Mouse (Mus musculus): Measurements from ENCODE around the gene Macrod2. TPM values are rescaled to one million over a fixed set of nuclear protein-coding genes. Genes with fewer than 3 reads are reported as not detected.

The Macrod2 gene
- polyA plus RNA-seq, 1 experiment from 2014 or later = 19.9 TPM

DNA sequence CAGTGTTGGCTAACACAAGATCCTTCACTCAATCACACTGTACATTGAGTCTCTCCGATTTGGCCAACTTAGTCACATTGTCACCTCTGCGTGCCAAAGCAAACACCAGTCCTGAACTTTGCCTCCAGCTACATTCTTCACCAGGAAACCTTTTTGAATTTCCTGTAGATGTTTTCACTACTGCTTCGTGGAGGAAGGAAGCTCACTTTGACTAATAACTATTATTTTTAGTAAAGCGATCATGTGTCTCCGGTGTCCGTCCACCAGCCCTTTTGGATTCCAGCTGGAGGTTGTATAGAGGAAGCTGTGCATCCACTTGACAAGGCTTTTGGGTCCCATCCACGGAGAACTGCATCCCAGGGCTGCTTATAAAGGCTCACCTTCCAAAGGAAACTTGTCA lies 893.4 kb downstream of the Macrod2 start:
- ATAC-seq (replicated peaks; ENCODE audit: low FRiP score) (no peak), DNase-seq (ENCODE audit: low spot score) (no peak)
- Histone ChIP-seq H3K4me2 (no peak overlapping the region), H3K9me3 (ENCODE audit: control insufficient read depth, low read length) (no peaks in the 10 kb centered on the region), H3K36me3 (ENCODE audit: control insufficient read depth, insufficient read depth, low read length) (no peaks in the 10 kb centered on the region), H3K4me3 (ENCODE audit: low read depth, low read length) (no peak overlapping the region), H3K9ac (ENCODE audit: low read depth, low read length) (no peak overlapping the region), H3K4me1 (replicated peaks; ENCODE audit: control insufficient read depth, insufficient read depth, low read length) (no peaks in the 10 kb centered on the region), H3K27me3 (replicated peaks; ENCODE audit: control insufficient read depth, insufficient read depth, low read length) (no peaks in the 10 kb centered on the region), H3K27ac (ENCODE audit: low read depth, low read length) (no peak overlapping the region)
- 58% methylated on average over 7 of the region's 7 CpGs for WGBS

DNA sequence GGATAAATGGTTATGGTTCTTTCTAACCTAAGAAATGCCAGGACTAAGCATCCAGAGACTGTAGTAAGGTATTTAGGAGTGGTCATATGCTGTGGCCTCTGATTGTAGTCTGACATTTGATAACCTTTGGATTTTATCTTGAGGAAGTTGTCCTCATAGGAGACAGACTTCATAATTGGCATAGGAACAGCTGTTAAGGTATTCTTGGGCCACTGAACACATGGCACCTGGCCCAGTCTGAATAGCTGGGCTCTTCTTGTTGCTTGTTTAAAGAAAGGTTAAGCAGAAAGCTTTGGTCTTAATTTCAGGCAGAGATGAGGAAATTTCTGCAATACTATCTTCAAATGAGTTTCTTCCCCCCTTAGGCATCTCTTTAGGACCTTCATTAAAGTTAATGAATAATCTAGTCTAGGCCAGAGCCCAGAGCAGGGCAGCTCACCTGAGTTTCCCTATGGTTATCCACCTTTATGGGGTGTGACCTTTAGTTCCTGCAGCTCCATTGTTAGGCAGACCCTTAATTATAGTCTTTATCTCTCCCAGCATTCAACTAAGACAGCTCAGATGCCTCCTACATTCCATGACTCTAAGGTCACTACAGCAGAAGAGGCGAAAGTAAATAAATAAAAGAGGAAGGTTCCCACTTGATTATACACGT lies 894.1 kb downstream of the Macrod2 start:
- no peak for ATAC-seq (replicated peaks; ENCODE audit: low FRiP score)
- H3K36me3 ChIP-seq (ENCODE audit: control insufficient read depth, insufficient read depth, low read length) = no peaks in the 10 kb centered on the region
- 42% methylated on average over 2 of the region's 2 CpGs for WGBS
- H3K27ac ChIP-seq (ENCODE audit: low read depth, low read length) = no peak overlapping the region
- no peaks in the 10 kb centered on the region for H3K9me3 ChIP-seq (ENCODE audit: control insufficient read depth, low read length)
- no peak for DNase-seq (ENCODE audit: low spot score)
- no peak overlapping the region for H3K9ac ChIP-seq (ENCODE audit: low read depth, low read length)
- no peak overlapping the region for H3K4me2 ChIP-seq
- H3K27me3 ChIP-seq (replicated peaks; ENCODE audit: control insufficient read depth, insufficient read depth, low read length) = no peaks in the 10 kb centered on the region
- no peaks in the 10 kb centered on the region for H3K4me1 ChIP-seq (replicated peaks; ENCODE audit: control insufficient read depth, insufficient read depth, low read length)
- H3K4me3 ChIP-seq (ENCODE audit: low read depth, low read length) = no peak overlapping the region

DNA sequence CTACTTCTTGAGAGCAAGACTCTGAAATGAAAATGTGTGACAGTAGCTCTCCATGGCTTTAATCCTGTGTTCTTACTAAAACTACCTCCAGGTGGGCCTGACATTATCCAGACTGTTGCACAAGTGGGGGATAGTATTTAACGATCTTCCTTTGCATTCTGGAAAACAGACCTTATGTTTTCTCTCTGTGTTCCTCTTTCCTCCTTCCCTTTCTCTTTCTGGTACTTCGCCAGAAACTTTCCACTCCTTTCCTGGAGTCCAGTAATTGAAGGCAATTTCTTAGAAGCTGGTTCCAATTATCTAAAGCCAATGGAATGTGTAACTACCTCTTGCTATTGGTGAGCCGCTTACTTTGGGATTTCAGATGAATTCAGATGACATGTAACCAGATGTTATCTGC lies 897.7 kb downstream of the Macrod2 start:
- ATAC-seq (replicated peaks; ENCODE audit: low FRiP score) (no peak), DNase-seq (ENCODE audit: low spot score) (no peak)
- no peak overlapping the region for H3K27ac ChIP-seq (ENCODE audit: low read depth, low read length)
- H3K9me3 ChIP-seq (ENCODE audit: control insufficient read depth, low read length) = no peaks in the 10 kb centered on the region
- no peaks in the 10 kb centered on the region for H3K27me3 ChIP-seq (replicated peaks; ENCODE audit: control insufficient read depth, insufficient read depth, low read length)
- H3K4me3 ChIP-seq (ENCODE audit: low read depth, low read length) = no peak overlapping the region
- H3K9ac ChIP-seq (ENCODE audit: low read depth, low read length) = no peak overlapping the region
- H3K4me1 ChIP-seq (replicated peaks; ENCODE audit: control insufficient read depth, insufficient read depth, low read length) = no peaks in the 10 kb centered on the region
- H3K4me2 ChIP-seq = no peak overlapping the region
- 57% methylated on average over 3 of the region's 3 CpGs for WGBS
- no peaks in the 10 kb centered on the region for H3K36me3 ChIP-seq (ENCODE audit: control insufficient read depth, insufficient read depth, low read length)

DNA sequence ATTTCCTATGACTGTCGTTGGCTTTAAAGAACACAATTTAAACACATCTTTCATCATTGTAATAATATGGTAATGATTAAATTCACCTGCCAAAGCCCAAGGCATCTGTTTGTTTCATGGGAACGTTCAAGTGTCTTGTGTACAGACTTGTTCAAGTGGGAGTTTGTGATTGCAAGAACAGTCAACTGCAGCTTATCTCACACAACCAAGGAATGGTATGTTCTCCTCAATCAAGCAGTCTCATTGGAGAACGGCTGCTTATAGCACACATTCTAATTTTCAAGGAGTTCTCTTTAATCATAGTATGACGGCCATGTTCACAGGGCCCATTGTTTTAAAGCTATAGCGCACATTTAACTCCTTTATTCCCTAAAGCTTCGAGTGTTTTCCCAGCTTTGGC lies 904.1 kb downstream of the Macrod2 start:
- ATAC-seq (replicated peaks; ENCODE audit: low FRiP score) = no peak
- Histone ChIP-seq H3K4me2 (no peak overlapping the region), H3K4me1 (replicated peaks; ENCODE audit: control insufficient read depth, insufficient read depth, low read length) (no peaks in the 10 kb centered on the region), H3K9me3 (ENCODE audit: control insufficient read depth, low read length) (no peaks in the 10 kb centered on the region), H3K9ac (ENCODE audit: low read depth, low read length) (no peak overlapping the region), H3K36me3 (ENCODE audit: control insufficient read depth, insufficient read depth, low read length) (no peaks in the 10 kb centered on the region), H3K4me3 (ENCODE audit: low read depth, low read length) (no peak overlapping the region), H3K27ac (ENCODE audit: low read depth, low read length) (no peak overlapping the region), H3K27me3 (replicated peaks; ENCODE audit: control insufficient read depth, insufficient read depth, low read length) (no peaks in the 10 kb centered on the region)
- 75% methylated on average over 6 of the region's 6 CpGs for WGBS
- no peak for DNase-seq (ENCODE audit: low spot score)

DNA sequence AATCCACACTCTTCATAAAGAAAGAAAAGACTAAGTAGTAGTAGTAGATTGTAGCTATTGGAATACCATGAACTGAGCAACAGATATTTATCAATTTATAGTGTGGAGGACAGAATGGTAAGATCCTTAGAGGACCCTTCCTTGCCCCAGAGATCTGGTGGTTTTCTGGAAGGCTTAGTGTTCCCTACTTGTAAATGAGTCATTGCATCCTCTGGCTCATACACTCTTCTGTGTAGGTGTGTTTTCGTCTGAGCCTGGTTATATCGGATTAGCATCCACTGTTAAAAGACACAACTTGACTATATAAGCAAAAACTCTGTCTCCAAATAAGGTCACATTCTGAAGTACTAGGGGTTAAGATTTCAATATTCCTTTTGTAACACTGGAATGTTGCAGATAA lies 905.9 kb downstream of the Macrod2 start:
- no peak overlapping the region for H3K4me2 ChIP-seq
- H3K4me1 ChIP-seq (replicated peaks; ENCODE audit: control insufficient read depth, insufficient read depth, low read length) = no peaks in the 10 kb centered on the region
- no peaks in the 10 kb centered on the region for H3K27me3 ChIP-seq (replicated peaks; ENCODE audit: control insufficient read depth, insufficient read depth, low read length)
- no peaks in the 10 kb centered on the region for H3K9me3 ChIP-seq (ENCODE audit: control insufficient read depth, low read length)
- no peaks in the 10 kb centered on the region for H3K36me3 ChIP-seq (ENCODE audit: control insufficient read depth, insufficient read depth, low read length)
- DNase-seq (ENCODE audit: low spot score) (no peak), ATAC-seq (replicated peaks; ENCODE audit: low FRiP score) (no peak)
- H3K4me3 ChIP-seq (ENCODE audit: low read depth, low read length) = no peak overlapping the region
- no peak overlapping the region for H3K27ac ChIP-seq (ENCODE audit: low read depth, low read length)
- H3K9ac ChIP-seq (ENCODE audit: low read depth, low read length) = no peak overlapping the region
- WGBS = 86% methylated on average over 2 of the region's 2 CpGs

DNA sequence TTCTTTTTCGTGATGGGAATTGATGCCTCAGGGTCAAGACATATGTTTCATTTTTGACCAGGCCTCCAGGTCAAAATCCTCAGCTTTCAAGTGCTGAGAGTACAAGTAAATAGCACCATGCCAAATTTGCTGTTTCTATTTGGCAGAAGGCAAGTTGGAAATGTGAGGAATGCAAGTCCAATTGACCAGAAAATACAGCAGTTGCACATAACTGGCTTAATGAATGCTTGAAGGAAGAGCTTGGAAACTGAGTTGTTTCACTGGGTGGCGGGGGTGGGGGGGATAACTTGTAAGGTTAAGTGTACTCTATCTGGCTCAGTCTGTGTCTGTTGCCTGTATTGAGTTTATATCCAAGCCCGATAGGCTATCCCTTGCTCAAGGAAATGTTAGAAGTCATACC lies 913.3 kb downstream of the Macrod2 start:
- Histone ChIP-seq H3K9ac (ENCODE audit: low read depth, low read length) (no peak overlapping the region), H3K4me3 (ENCODE audit: low read depth, low read length) (no peak overlapping the region), H3K4me2 (no peak overlapping the region), H3K36me3 (ENCODE audit: control insufficient read depth, insufficient read depth, low read length) (no peaks in the 10 kb centered on the region), H3K27ac (ENCODE audit: low read depth, low read length) (no peak overlapping the region), H3K9me3 (ENCODE audit: control insufficient read depth, low read length) (no peaks in the 10 kb centered on the region), H3K4me1 (replicated peaks; ENCODE audit: control insufficient read depth, insufficient read depth, low read length) (no peaks in the 10 kb centered on the region), H3K27me3 (replicated peaks; ENCODE audit: control insufficient read depth, insufficient read depth, low read length) (no peaks in the 10 kb centered on the region)
- no peak for DNase-seq (ENCODE audit: low spot score)
- 74% methylated on average over 3 of the region's 3 CpGs for WGBS
- no peak for ATAC-seq (replicated peaks; ENCODE audit: low FRiP score)

DNA sequence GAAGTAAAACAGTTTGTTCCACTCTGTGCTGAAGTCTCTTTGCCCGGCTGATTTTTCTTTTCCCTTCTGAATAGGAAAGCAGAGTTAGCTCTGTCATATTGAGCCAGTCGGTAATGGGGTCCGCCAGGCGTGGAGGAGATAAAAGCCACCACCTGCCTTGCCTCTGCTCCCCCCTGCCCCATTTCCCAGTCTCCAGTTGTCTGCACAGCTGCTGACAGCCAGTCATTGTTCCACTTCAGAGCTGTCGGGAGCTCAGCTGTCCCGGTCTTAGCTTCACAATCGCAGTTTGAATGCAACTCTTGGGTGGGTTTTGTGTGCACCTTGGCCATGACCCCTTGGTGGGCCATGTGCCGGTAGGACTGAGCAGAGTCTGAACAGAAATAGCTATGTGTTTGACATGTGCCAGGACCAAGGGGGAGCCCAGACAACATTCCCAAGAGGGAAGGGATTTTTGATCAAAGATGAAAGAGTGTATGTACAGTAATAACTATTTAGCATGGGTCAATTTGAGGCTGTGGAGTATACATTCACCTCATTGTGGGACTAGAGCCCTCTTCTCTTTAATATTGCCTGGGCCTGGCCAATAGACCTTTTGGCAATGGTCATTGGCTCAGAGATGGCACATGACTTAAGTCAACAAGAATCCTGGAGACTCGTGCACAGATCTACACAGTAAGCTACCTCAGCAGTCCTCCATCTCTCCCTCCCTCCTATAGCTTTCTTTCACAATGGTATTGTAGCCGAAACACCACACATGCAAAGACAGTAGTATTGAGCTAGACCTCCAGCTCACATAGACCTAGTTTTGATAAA lies 917.2 kb downstream of the Macrod2 start:
- no peak overlapping the region for H3K4me3 ChIP-seq (ENCODE audit: low read depth, low read length)
- no peaks in the 10 kb centered on the region for H3K4me1 ChIP-seq (replicated peaks; ENCODE audit: control insufficient read depth, insufficient read depth, low read length)
- H3K27ac ChIP-seq (ENCODE audit: low read depth, low read length) = no peak overlapping the region
- no peak overlapping the region for H3K9ac ChIP-seq (ENCODE audit: low read depth, low read length)
- ATAC-seq (replicated peaks; ENCODE audit: low FRiP score) (no peak), DNase-seq (ENCODE audit: low spot score) (no peak)
- H3K4me2 ChIP-seq = no peak overlapping the region
- no peaks in the 10 kb centered on the region for H3K9me3 ChIP-seq (ENCODE audit: control insufficient read depth, low read length)
- no peaks in the 10 kb centered on the region for H3K27me3 ChIP-seq (replicated peaks; ENCODE audit: control insufficient read depth, insufficient read depth, low read length)
- H3K36me3 ChIP-seq (ENCODE audit: control insufficient read depth, insufficient read depth, low read length) = no peaks in the 10 kb centered on the region
- 73% methylated on average over 10 of the region's 10 CpGs for WGBS

DNA sequence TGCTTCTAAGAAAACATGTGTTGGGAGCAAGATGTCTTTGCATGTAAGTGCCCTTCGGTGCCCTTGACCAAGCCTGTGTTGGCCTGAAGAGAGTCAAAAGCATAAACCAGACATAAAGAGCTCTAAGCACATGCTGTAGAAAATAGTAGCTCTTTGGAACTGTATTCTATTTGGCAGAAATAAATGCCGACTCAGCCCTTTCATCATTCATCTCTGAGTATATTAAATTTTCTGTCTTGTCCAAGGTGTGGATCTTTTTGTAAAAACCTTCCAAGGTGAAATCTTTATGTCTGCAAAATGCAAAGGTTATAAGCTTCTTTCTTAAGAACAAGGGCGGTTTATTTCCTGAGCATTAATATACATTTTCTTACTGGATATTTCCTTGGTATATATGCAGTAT lies 920.2 kb downstream of the Macrod2 start:
- Histone ChIP-seq H3K4me3 (ENCODE audit: low read depth, low read length) (no peak overlapping the region), H3K36me3 (ENCODE audit: control insufficient read depth, insufficient read depth, low read length) (no peaks in the 10 kb centered on the region), H3K9me3 (ENCODE audit: control insufficient read depth, low read length) (no peaks in the 10 kb centered on the region), H3K4me2 (no peak overlapping the region), H3K27ac (ENCODE audit: low read depth, low read length) (no peak overlapping the region), H3K4me1 (replicated peaks; ENCODE audit: control insufficient read depth, insufficient read depth, low read length) (no peaks in the 10 kb centered on the region), H3K9ac (ENCODE audit: low read depth, low read length) (no peak overlapping the region), H3K27me3 (replicated peaks; ENCODE audit: control insufficient read depth, insufficient read depth, low read length) (no peaks in the 10 kb centered on the region)
- 87% methylated on average over 3 of the region's 3 CpGs for WGBS
- ATAC-seq (replicated peaks; ENCODE audit: low FRiP score) (no peak), DNase-seq (ENCODE audit: low spot score) (no peak)

DNA sequence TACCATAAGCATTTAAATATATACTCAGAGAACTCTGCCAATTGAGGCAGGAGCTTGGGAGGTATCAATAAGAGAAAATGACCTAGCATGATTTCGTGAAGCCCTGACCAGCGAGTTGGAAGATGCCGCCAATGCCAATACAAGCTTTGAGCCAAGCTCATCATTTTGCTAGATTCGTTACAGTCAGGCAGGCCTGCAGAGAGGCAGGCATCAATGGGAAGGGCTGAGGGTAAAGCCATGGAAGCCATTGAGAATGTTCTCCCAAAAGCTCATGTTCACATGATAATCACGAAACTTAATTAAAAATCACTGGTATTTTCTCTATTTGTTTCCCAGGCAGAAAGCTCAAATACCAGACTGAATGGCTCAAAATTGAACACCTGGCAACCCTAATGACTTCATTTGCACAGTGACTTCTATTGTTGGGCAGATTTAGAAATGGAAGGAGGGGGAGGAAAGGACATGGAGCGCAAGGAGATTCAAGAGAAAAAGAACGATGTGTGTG lies 928.9 kb downstream of the Macrod2 start:
- Histone ChIP-seq H3K4me2 (no peak overlapping the region), H3K9me3 (ENCODE audit: control insufficient read depth, low read length) (no peaks in the 10 kb centered on the region), H3K27me3 (replicated peaks; ENCODE audit: control insufficient read depth, insufficient read depth, low read length) (no peaks in the 10 kb centered on the region), H3K4me1 (replicated peaks; ENCODE audit: control insufficient read depth, insufficient read depth, low read length) (no peaks in the 10 kb centered on the region), H3K9ac (ENCODE audit: low read depth, low read length) (no peak overlapping the region), H3K4me3 (ENCODE audit: low read depth, low read length) (no peak overlapping the region), H3K36me3 (ENCODE audit: control insufficient read depth, insufficient read depth, low read length) (no peaks in the 10 kb centered on the region), H3K27ac (ENCODE audit: low read depth, low read length) (no peak overlapping the region)
- no peak for DNase-seq (ENCODE audit: low spot score)
- WGBS = 88% methylated on average over 7 of the region's 7 CpGs
- ATAC-seq (replicated peaks; ENCODE audit: low FRiP score) = no peak
